Mouse (Mus musculus) lung, postnatal 36 days (tissue): ENCODE measurements at regions not wholly inside any gene's neighbourhood (a gene's known extent, or its start where the extent isn't known, plus 50 kb on each side); places are given as distances from the start of the nearest gene placed in this dataset.
"Not testable (repeated sequence)": the region's sequence is repeated elsewhere in the genome, so short reads cannot be mapped to it uniquely, and the experiment has no call there.

Experiments
- DNase-seq: peaks from one replicate; pipeline ENCODE4 v3.0.0; 2022; ENCODE audit warnings: mixed read lengths

GRCm38 (mm10) chr12:64137997-64138396 lies 336.5 kb downstream of the Fscb start:
- no peak for DNase-seq

GRCm38 (mm10) chr12:64116438-64116837 lies 358.1 kb downstream of the Fscb start:
- DNase-seq, result no peak

GRCm38 (mm10) chr12:64114476-64114875 lies 360.0 kb downstream of the Fscb start:
- no peak for DNase-seq

- peak; percentile 2 for DNase-seq
Measured at GRCm38 (mm10) chr12:64104214-64104613, 370.3 kb downstream of the Fscb start.

- no peak for DNase-seq
Measured at GRCm38 (mm10) chr12:64076789-64077188, 397.7 kb downstream of the Fscb start.

- DNase-seq, result no peak
Measured at GRCm38 (mm10) chr12:64045528-64045927, 429.0 kb downstream of the Fscb start.

- DNase-seq, result not testable (repeated sequence)
Measured at GRCm38 (mm10) chr12:64008631-64009030, 465.9 kb downstream of the Fscb start.
